Mouse (Mus musculus) ES-Bruce4 (cell line): ENCODE measurements around the gene Gas2l3.

ENCODE experiments used
- CTCF ChIP-seq: IDR thresholded peaks from one replicate; pipeline ENCODE4 v1.8.1; 2011; ENCODE audit warnings: low read depth, low read length
- EP300 ChIP-seq: IDR thresholded peaks from 2 replicates; pipeline ENCODE4 v1.6.1; 2011; ENCODE audit warnings: low read depth, low read length; ENCODE audit not compliant: insufficient read depth
- POLR2A ChIP-seq: IDR thresholded peaks from one replicate; pipeline ENCODE4 v1.8.1; 2011; ENCODE audit warnings: low read length; ENCODE audit not compliant: insufficient read depth

- TF ChIP-seq CTCF (no peak), EP300 (no peak), POLR2A (no peak)
Observed at GRCm38 (mm10) chr10:89437472-89437871, 6.3 kb downstream of the Gas2l3 start.
